25 mouse cellular contexts compared by ENCODE assay signal in the genomic region with DNA sequence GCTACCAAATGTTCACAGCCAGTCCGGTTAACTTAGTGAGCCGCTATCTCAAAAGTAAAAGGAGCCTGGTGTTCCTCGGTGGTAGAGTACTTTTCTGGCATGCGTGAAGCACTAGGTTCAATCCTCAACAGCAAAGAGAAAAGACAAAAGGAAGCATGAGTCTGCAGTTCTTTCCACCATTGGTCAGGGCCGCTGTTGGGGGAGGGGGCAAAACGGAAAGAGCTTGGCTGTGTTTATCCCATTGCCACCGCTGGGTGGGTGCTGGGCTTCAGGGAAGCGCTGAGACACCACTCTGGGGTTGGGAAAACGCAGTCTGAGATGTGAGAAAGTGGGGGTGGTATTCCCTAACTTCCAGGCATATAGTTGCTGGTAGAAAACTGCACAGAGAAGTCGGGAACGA. TPM values are rescaled to one million over a fixed set of nuclear protein-coding genes. Genes with fewer than 3 reads are reported as not detected.
DNase-seq lines count a peak whose midpoint lies in the region; ATAC-seq and TF ChIP-seq lines count a peak whose summit lies in the region.
"Had no signal": no experiment of that assay in that cellular context is flagged by ENCODE, and none has a peak within 500 bp of the region (broad histone marks: within the 10 kb centered on the region; RNA-seq: fewer than 3 reads in every experiment).

No protein-coding gene starts in this region.

- peaks cover 31% of the 10 kb centered on the region for H3K4me1 ChIP-seq in forebrain, embryonic 10.5 days
- H3K4me1 ChIP-seq in forebrain, postnatal 0 days (ENCODE audit: insufficient read depth) = peaks cover 13% of the 10 kb centered on the region
- peaks cover 0 to 7% of the 10 kb centered on the region in 2 experiments; a peak in 2 of 4 replicates for H3K4me1 ChIP-seq in ES-E14 (ENCODE audit: control insufficient read depth in 2 of 2, insufficient read depth in 2 of 2, low read length in 2 of 2, poor library complexity in 1 of 2)
- peaks cover 29% of the 10 kb centered on the region for H3K4me1 ChIP-seq in embryonic facial prominence, embryonic 10.5 days

- in situ Hi-C loops in ES-E14 (cut with MboI; ENCODE audit: low sequenced_read_pairs in 2 of 2, unreplicated experiment in 2 of 2) = no loop called here

- no peak for TF ChIP-seq CTCF in forebrain, postnatal 0 days (IDR thresholded peaks at IDR 0.05; ENCODE audit: low read depth)

- H3K9ac ChIP-seq in forebrain, postnatal 0 days = no peak overlapping the region
- H3K9ac ChIP-seq in ES-E14 (ENCODE audit: insufficient read depth, low read depth, low read length, poor library complexity, severe bottlenecking) = peak overlapping the region; percentile 71
- H3K9ac ChIP-seq: embryonic facial prominence, embryonic 13.5 days; hindbrain, embryonic 12.5 days; intestine, embryonic 15.5 days; midbrain, embryonic 12.5 days; neural tube, embryonic 13.5 days had no signal

- no peak overlapping the region for H3K4me2 ChIP-seq in forebrain, postnatal 0 days (ENCODE audit: low read depth)
- H3K4me2 ChIP-seq: embryonic facial prominence, embryonic 13.5 days; hindbrain, embryonic 12.5 days; intestine, embryonic 15.5 days; midbrain, embryonic 12.5 days; neural tube, embryonic 13.5 days had no signal

- DNase-seq in forebrain, embryonic 10.5 days (ENCODE audit: extremely low spot score, low spot score) = no peak
- no peak for DNase-seq in forebrain, postnatal 0 days
- DNase-seq in lung, postnatal 10 days = peak; percentile 27
- DNase-seq in lung, postnatal 36 days = no peak
- DNase-seq in ES-E14 (ENCODE audit: low read depth, low spot score) = peak; percentile 63
- DNase-seq in embryonic facial prominence, embryonic 10.5 days (ENCODE audit: low spot score) = peak; percentile 30
- no peak for DNase-seq in left cerebral cortex, postnatal 25 days (ENCODE audit: low spot score in 2 of 2)
- no peak for DNase-seq in left cerebral cortex, adult 18-20 months (ENCODE audit: low spot score in 2 of 2)
- DNase-seq: adrenal gland, postnatal 14 days; cerebellum, adult 11-12 months; cerebellum, postnatal 10 days; heart, postnatal 36 days; kidney, adult 8-10 months; kidney, postnatal 4 days; lung, adult 2 months; thymus, postnatal 14 days had no signal

- no peak overlapping the region for H3K4me3 ChIP-seq in forebrain, embryonic 10.5 days
- no peak overlapping the region for H3K4me3 ChIP-seq in forebrain, postnatal 0 days (ENCODE audit: low read depth, low read length)
- H3K4me3 ChIP-seq in ES-E14 (ENCODE audit: insufficient read depth in 1 of 2, low read depth in 1 of 2, low read length in 2 of 2, poor library complexity in 1 of 2, severe bottlenecking in 1 of 2) = peak overlapping the region; percentile 5 to 12; a peak in 2 of 4 replicates
- H3K4me3 ChIP-seq in embryonic facial prominence, embryonic 10.5 days = no peak overlapping the region
- H3K4me3 ChIP-seq: embryonic facial prominence, embryonic 13.5 days; heart, embryonic 10.5 days; hindbrain, embryonic 12.5 days; intestine, embryonic 15.5 days; midbrain, embryonic 12.5 days; neural tube, embryonic 13.5 days had no signal

- 65% methylated on average over 11 of the region's 11 CpGs for WGBS in forebrain, embryonic 10.5 days
- 73% methylated on average over 11 of the region's 11 CpGs for WGBS in forebrain, postnatal 0 days
- 67% methylated on average over 11 of the region's 11 CpGs for WGBS in embryonic facial prominence, embryonic 10.5 days

- no peaks in the 10 kb centered on the region for H3K36me3 ChIP-seq in forebrain, embryonic 10.5 days (replicated peaks)
- no peaks in the 10 kb centered on the region for H3K36me3 ChIP-seq in forebrain, postnatal 0 days (ENCODE audit: insufficient read depth)
- no peaks in the 10 kb centered on the region for H3K36me3 ChIP-seq in ES-E14 (ENCODE audit: control insufficient read depth, insufficient read depth, low read length, poor library complexity, severe bottlenecking)
- H3K36me3 ChIP-seq in embryonic facial prominence, embryonic 10.5 days (replicated peaks) = no peaks in the 10 kb centered on the region
- H3K36me3 ChIP-seq: embryonic facial prominence, embryonic 13.5 days; heart, embryonic 10.5 days; hindbrain, embryonic 12.5 days; intestine, embryonic 15.5 days; midbrain, embryonic 12.5 days; neural tube, embryonic 13.5 days had no signal

- no peaks in the 10 kb centered on the region for H3K9me3 ChIP-seq in forebrain, embryonic 10.5 days
- H3K9me3 ChIP-seq in forebrain, postnatal 0 days (ENCODE audit: low read length) = no peaks in the 10 kb centered on the region
- no peaks in the 10 kb centered on the region for H3K9me3 ChIP-seq in ES-E14 (ENCODE audit: control insufficient read depth, insufficient read depth, low read depth, low read length)
- no peaks in the 10 kb centered on the region for H3K9me3 ChIP-seq in embryonic facial prominence, embryonic 10.5 days
- H3K9me3 ChIP-seq: embryonic facial prominence, embryonic 13.5 days; heart, embryonic 10.5 days; hindbrain, embryonic 12.5 days; intestine, embryonic 15.5 days; midbrain, embryonic 12.5 days; neural tube, embryonic 13.5 days had no signal

- no peak for ATAC-seq in forebrain, postnatal 0 days
- ATAC-seq: forebrain, embryonic 16.5 days; hindbrain, postnatal 0 days; intestine, embryonic 15.5 days had no signal

- intact Hi-C loops in left cerebral cortex, postnatal 25 days (cut with DNase I) = no loop called here

- no peaks in the 10 kb centered on the region for H3K27me3 ChIP-seq in forebrain, embryonic 10.5 days (ENCODE audit: poor library complexity, severe bottlenecking)
- H3K27me3 ChIP-seq in forebrain, postnatal 0 days (ENCODE audit: insufficient read depth, low read length) = no peaks in the 10 kb centered on the region
- no peaks in the 10 kb centered on the region for H3K27me3 ChIP-seq in embryonic facial prominence, embryonic 10.5 days (replicated peaks; ENCODE audit: low read depth, poor library complexity, severe bottlenecking)
- H3K27me3 ChIP-seq: embryonic facial prominence, embryonic 13.5 days; hindbrain, embryonic 12.5 days; intestine, embryonic 15.5 days; midbrain, embryonic 12.5 days; neural tube, embryonic 13.5 days had no signal

- 0 out of 2 replicates have a peak overlapping the region, but pooled peaks have one; percentile 44 for H3K27ac ChIP-seq in forebrain, embryonic 10.5 days
- H3K27ac ChIP-seq in forebrain, postnatal 0 days (ENCODE audit: low read depth, low read length) = no peak overlapping the region
- H3K27ac ChIP-seq in ES-E14 (ENCODE audit: insufficient read depth, low read depth, low read length, poor library complexity, severe bottlenecking) = peak overlapping the region; percentile 58; the same call in 1 of the 2 replicates
- H3K27ac ChIP-seq in embryonic facial prominence, embryonic 10.5 days (replicated peaks) = no peak overlapping the region; the same call in 1 of the 2 replicates
- H3K27ac ChIP-seq: embryonic facial prominence, embryonic 13.5 days; heart, embryonic 10.5 days; hindbrain, embryonic 12.5 days; hindbrain, postnatal 0 days; intestine, embryonic 15.5 days; kidney, postnatal 0 days; midbrain, embryonic 12.5 days; neural tube, embryonic 13.5 days had no signal

TF ChIP-seq in ES-E14, 5 proteins besides CTCF, POLR2A, EP300 and RAD21:
- TF ChIP-seq HCFC1 (IDR thresholded peaks at IDR 0.05; ENCODE audit: borderline replicate concordance, insufficient read depth, low read length) (no peak), MAFK (IDR thresholded peaks at IDR 0.05; ENCODE audit: insufficient read depth, low read depth, low read length) (peak; percentile 82)

RNA-seq across cellular contexts. Expression of a gene that starts 58.6 kb away (rescaled TPM):
- polyA plus RNA-seq in forebrain, embryonic 10.5 days (2016; fragmentation: Nextera tagmentation; extraction: Ambion mirVana) = 21.8 and 22.3 TPM in 2 replicates
- total RNA-seq in forebrain, postnatal 0 days (2014; rRNA removed) = 95.6 and 106 TPM in 2 replicates
- polyA plus RNA-seq in forebrain, postnatal 0 days (2015; fragmentation: Nextera tagmentation; extraction: Ambion mirVana) = 30.2 and 40.2 TPM in 2 replicates
- 21.1 and 37.7 TPM in 2 replicates for total RNA-seq in ES-E14 (2012; rRNA removed)
- 14.8 and 15.4 TPM in 2 replicates for polyA plus RNA-seq in embryonic facial prominence, embryonic 10.5 days (2016; fragmentation: Nextera tagmentation; extraction: Ambion mirVana)
- 10 to 100 TPM; 32.7 to 34.7 TPM for total RNA-seq in left cerebral cortex, postnatal 25 days (2021)
- total RNA-seq in left cerebral cortex, adult 18-20 months (2021) = 10 to 100 TPM; 37.8 to 40.1 TPM

Comparison
In these comparisons a context has a peak if more than half of its experiments do, and no peak if none do; other contexts are left out.
1. DNase-seq: peak in lung, postnatal 10 days (single experiment), ES-E14 (single experiment) and embryonic facial prominence, embryonic 10.5 days (single experiment); none in forebrain, embryonic 10.5 days (single experiment), forebrain, postnatal 0 days (single experiment), lung, postnatal 36 days (single experiment), left cerebral cortex, postnatal 25 days (0 of 2) and left cerebral cortex, adult 18-20 months (0 of 2).
2. H3K27ac ChIP-seq: peak in forebrain, embryonic 10.5 days (single experiment) and ES-E14 (single experiment); none in forebrain, postnatal 0 days (single experiment) and embryonic facial prominence, embryonic 10.5 days (single experiment).
3. H3K4me3 ChIP-seq: peak in ES-E14 (2 of 2); none in forebrain, embryonic 10.5 days (single experiment), forebrain, postnatal 0 days (single experiment) and embryonic facial prominence, embryonic 10.5 days (single experiment).